Mouse (Mus musculus) layer of hippocampus, adult 18-20 months (tissue): Measurements from ENCODE around the gene Il6st. TPM values are rescaled to one million over a fixed set of nuclear protein-coding genes. Genes with fewer than 3 reads are reported as not detected.

Source experiments
- DNase-seq, 2 experiments: peaks; one replicate each; pipeline ENCODE4 v3.0.0; 2022; ENCODE audit warnings: low spot score in 2 of 2
- total RNA-seq, 2 experiments: library from RNA; stranded (reverse); gene quantifications; 2 replicates each; pipeline ENCODE4 v1.2.3; 2021

Gene Il6st
- total RNA-seq, 2 experiments from 2014 or later = 75.8 to 84.6 TPM

DNA sequence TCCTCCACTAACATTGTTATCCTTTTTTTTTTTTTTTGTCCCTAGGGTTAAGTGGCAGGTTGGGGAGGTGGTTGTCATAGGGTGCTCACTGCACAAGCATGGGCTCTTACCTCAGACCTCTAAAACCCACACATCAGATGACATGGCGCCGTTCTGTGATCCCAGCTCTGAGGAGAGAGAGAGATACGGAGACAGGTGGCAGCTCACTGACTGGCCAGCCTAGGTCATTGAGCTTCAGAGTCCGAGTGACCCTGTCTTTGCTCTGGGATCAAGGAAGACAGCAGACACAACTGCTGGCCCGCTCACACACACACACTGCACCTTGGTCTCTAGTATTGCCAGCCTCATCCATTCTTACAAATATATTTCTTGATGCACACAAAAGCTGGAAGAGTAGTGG, 18.7 kb downstream of the Il6st start:
- no peak for DNase-seq

DNA sequence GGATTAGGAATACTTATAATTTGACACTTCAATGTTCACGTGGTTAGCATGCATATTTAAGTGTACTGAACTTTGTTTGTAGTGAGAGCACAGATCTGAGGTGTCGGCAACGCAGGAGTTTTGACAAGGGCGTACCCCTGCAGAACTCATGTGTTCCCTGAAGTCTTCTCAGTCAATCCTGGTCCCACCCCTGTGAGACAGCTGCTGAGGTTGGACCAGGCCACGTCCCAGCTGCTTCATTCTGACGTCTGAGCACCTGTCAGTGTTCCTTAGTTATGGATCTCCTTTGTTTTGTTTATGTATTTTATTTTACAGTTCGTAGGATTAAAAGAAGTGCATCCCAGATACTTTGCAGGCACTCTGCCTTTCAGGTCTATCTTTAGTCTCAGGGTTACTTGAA, 19.1 kb downstream of the Il6st start:
- no peak for DNase-seq

DNA sequence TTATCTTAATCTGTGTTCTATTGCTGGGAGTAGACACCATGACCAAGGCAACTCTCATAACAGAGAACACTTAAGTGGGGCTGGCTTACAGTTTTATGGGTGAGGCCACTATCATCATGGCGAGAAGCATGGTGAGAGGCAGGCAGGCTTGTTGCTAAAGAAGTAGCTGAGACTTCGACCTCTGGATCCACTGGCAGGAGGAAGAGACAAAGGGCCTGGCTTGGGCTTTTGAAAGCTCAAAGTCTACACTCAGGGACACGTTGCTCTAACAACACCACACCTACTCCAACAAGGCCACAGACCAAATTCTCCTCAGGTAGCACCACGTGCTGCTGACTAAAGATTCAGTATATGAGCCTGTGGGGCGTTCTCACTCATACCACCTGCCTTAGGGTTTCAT, 22.4 kb downstream of the Il6st start:
- no peak for DNase-seq

DNA sequence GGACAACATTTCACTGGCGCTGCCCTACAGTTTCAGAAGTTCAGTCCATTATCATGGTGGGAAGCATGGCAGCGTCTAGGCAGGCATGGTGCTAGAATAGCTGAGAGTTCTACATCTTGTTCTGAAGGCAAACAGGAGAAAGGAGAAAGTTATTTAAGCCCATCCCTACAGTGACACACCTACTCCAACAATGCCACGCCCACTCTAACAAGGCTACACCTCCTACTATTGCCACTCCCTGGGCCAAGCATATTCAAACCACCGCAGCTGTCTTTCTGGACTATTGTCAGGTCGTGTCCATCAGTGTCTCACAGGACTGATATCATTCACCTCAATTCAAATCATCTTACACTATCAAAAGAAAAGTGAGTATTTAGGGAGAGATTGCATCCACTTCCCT, 22.8 kb downstream of the Il6st start:
- no peak for DNase-seq

DNA sequence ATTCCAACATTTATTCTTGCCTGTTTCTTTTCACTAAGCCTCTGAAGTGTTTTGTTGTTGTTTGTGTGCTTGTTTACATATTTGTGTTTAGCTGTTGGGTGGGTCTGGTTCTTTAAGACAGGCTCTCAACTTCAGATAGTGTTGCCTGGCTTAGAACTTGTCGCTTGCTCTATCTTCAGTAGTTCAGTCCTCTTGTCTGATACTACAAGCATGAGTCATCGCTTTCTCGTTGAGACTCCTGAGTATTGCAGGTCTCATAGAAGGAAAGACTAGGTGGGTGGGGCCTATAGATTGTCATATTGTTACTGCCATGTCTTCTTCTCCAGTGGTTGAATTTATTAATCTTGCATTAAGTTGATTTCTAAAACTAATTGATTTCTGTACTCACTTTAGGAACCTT, 26.2 kb downstream of the Il6st start:
- no peak for DNase-seq

DNA sequence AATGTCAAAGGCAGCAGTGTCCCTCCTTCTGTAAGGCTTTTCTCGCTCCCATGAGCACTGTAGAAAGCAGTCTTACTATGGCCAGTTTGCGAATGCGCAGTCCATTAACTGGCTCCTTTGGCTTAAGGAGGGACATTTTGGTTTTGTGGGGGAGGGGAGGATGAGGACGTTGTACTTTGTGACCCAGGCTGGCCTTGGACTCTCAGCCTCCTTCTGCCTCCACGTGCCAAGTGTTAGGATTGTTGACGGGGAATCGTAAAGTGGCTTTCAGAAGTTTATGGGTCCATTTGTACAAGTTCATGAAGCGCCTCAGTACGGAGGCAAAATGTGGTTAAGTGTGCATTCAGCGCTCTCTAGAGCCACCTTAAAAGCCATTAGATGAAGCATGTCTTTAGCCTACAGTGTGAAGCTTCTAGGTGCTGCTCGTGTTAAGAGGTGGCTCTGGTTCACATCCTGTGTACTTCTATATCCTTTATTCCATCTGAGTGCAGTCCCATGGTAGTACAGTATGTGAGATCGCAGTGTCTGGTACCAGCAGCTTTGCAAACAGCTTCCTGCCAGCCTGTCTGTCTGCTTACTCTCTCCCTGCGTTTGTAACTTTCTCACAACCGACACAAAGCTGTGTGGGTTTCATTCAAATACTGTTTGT, 27.9 kb downstream of the Il6st start:
- no peak for DNase-seq

DNA sequence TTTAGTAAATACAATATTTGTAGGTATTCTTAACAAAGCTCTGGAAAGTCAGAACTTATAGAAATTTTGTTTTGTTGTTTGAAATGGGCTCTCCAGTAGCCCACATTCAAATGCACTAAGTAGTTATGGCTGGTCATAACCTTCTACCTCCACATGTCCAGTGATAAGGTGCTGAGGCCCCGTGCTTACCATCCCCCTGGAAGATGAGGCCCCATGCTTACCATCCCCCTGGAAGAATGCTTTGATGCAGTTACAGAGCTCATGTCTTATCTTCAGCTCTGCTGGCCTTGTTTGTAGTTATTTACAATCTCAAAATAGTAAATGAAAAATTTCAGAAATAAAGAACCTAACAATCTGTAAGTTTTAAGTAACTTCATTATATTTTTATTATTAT, 28.4 kb downstream of the Il6st start:
- DNase-seq = no peak

DNA sequence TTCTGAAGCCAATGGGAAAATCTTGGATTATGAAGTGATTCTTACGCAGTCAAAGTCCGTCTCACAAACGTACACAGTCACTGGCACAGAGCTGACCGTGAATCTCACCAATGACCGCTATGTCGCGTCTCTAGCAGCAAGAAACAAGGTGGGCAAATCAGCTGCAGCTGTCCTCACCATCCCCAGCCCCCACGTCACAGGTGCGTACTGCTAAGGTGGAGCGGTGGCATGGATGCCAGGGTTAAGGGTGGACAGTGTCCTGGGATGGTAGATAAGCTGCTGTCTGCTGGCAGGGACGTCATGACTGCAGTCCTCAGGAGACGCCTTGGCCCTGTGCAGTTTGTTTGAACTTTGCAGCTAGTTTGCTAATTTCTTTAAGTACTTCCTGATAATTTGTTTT, 30.7 kb downstream of the Il6st start:
- DNase-seq = no peak

DNA sequence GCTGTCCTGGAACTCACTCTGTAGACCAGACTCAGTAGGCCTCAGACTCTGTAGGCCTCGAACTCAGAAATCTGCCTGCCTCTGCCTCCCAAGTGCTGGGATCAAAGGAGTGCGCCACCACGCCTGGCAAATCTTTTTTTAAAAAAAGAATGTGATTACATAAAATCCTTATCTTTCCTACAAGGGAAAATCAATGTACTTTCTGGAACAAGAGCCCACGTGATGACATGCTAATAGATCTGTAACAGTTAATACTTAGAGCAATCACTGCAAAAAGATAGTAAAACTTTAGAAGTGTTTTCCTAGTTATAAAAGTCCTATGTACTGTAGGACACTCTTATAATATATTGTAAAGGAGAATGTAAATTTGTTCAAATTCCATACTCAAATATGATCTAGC, 36.2 kb downstream of the Il6st start:
- no peak for DNase-seq

DNA sequence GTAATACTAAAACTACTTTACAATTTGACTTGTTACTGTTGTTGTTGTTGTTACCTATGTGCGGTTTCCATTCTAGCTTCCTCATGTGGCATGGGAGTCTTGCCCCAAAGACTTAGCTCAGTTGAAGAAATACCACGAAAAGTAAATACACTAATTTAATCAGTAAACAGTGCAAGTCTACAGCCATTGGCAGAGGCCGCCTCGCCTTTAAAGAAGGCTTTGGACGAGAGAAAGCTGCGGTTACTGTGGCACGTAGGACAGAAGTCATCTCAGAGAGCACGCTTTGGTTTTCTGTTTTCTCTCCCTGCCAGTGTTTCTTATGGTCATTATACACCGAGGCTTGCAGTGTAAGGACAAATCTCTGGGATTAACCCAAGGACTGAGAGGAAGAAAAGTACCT, 36.6 kb downstream of the Il6st start:
- no peak for DNase-seq

DNA sequence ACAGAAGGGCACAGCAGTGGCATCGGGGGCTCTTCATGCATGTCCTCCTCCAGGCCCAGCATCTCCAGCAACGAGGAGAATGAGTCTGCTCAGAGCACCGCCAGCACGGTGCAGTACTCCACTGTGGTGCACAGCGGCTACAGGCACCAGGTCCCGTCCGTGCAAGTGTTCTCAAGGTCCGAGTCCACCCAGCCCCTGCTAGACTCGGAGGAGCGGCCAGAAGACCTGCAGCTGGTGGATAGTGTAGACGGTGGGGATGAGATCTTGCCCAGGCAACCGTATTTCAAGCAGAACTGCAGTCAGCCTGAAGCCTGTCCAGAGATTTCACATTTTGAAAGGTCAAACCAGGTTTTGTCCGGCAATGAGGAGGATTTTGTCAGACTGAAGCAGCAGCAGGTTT, 40.0 kb downstream of the Il6st start:
- no peak for DNase-seq

DNA sequence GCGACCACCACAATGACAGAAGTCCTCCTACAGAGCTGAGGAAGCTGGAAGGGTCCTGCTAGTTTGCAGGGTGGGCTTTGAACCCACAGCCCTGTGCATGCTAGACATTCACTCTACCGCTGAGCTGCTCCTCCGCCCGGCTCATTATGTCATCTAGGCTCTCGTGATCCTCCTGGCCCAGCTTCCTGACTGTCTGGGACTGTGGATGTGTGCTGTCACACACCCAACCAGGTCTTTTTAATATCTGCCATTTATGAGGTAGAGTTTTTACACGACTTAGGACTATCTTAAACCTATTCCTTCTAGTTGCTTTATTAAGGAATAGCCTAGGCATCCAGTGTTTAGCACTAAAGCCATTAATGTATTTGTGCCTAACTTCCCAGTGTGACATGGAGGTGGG, 41.6 kb downstream of the Il6st start:
- DNase-seq = no peak

DNA sequence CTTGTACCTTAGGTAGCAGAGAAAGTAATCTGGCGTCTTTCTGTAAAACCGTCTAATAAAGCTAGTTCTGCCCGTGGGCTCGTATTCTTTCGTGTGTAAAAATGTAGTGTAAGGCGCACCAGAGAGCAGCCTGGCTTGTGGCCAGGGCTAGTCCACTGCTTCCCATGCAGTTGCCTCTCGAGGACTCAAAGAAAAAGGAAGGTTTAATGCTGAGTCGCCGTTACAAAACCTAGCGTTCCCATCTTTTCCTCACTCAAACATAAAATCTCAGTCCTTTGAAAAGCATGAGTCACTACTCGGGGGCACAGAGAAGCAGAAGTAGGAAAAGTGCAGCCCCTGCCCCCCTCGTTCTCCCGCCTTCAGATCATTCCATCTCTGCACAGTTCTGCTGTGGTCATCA, 42.9 kb downstream of the Il6st start:
- no peak for DNase-seq

DNA sequence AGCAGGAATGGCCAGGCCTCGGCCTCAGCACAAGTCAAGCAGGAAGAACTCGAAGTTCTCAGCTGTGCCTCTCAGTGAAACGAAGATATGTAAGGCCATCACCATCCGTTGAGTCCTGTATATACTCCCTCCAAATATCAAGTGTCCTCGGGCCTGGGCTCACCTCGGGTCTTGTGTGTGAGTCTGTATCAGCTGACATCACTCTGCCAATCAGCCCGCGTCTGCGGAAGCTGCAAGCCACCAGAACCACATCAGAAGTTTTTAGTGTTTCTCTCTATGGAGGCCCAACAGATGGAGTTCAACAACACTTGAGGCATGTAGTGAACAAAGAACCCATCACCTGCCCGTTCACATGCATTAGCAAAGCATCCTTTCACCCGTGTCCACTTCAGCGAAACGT, 43.8 kb downstream of the Il6st start:
- no peak for DNase-seq

DNA sequence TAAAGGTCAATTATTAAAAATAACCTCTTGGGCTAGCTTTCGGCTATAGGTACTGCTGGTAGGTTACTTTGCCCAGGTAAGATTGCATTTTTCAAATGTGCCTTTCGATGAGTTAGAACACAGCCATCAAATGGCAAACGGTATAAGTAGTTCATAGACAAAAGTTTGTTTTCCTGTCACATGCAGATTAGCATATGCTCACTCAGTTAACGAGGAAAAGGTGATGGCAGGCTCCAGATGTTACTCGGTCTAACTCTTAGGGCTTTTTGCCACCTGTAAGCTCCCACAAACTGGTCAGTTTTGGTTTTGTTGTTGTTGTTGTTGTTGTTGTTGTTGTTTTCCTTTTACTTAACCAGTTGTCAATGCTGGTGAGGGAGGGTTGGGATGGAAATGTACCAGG, 44.6 kb downstream of the Il6st start:
- no peak for DNase-seq

DNA sequence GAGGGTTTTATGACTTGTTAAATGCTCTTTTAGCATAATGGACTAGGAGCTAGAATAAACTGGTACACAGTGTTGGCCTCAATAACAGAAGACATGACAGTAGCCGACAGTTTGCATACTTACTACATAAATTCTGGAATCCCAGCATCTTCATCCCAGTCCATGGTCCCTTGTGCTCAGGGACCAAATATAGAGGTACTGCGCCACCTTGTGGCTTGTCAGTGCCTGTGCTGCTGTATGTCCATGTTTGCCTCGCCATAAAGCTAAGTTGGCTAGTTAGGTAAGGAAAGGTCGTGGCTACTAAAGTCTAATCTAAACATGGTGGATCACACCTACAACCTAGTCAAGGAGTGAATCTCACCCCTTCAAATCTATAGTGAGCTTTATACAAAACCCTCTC, 45.6 kb downstream of the Il6st start:
- DNase-seq = peak; percentile 32 to 70

DNA sequence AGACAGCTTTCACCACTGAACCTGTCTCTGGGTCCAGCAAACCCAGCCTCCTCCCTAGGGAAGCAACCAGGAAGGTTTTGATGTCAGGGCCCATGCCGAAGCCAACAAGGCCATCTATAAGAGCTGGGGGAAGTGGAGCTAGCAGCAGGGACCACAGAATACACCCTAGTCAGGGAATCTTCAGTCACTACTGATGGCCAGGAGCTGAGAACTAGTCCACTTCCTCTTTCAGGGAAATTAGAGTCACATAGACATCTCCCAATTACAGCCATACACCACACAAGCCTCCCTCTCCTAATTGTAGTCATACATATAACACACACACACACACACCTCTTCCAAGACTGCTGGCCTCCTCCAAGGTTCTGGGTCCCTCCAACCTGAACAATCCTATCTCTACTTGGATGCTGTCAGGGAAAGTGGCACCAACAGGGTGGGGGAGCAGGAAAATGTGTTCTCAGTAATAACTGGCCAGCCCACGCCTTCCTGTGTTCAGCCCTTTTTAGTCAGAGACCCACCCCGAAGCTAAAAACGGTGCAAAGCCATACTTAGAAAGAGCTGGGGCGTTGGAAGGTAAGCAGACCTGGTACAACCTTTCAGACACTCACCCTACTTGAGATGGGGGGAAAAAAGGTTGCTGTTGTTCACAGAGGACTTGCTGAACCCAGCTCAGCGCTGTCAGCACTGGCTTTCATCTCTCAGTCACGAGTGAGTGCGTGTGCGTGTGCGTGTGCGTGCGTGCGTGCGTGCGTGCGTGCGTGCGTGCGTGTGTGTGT, 46.8 kb downstream of the Il6st start:
- DNase-seq = no peak

DNA sequence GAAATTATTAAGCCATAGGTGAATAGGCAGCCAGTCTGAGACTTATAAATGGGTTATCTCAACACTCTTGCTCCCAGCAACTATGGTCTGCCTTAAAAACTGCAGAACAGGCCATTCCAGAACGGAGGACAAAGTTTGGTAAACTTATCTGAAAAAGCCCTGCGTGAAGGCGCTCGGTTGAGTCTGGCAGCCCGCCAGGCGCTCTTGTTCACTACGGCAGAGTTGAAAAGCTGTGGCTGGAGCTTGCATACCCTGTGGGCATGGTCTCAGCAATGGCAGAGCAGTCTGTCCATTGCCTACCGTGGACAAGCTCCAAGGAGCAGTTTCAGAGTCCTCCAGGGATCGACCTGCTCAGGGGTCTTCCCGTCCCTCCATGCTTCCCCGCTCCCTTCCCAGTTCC, 47.4 kb downstream of the Il6st start:
- DNase-seq = no peak

DNA sequence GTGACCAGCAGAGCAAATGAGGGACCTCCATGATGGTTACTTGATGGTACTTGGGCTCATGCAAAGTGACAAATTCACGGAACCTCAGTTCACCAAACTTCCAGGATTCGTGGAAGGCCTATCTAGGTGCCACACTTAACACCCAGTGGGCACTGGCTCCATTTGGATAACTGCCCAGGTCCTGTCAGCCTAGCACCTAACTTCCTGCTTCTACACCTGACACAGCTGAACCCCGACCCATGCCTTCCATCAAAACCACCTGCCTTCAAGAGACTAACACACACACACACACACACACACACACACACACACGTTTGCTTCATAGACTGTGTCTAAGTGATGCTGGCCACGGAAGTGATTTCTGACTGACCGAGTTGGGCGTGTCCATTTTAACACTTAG, 47.9 kb downstream of the Il6st start:
- DNase-seq = no peak

DNA sequence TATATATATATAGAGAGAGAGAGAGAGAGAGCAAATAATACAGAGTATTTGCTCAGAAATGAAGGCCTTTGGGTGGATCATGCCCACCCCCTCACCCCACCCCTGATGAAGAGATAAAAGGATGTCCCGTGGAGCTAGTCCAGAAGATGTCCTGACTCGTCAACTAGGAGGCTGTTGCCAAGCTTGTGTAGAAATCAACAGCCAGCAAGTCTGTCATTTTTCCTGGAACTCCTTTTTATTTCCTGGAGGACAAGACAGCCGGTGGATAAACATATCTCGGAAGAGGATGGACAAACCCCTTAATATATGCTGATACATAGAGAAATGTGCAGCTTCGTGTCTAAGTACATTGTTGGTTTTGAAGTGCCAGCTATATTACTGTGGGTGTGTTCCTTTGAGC, 49.0 kb downstream of the Il6st start:
- DNase-seq = no peak

DNA sequence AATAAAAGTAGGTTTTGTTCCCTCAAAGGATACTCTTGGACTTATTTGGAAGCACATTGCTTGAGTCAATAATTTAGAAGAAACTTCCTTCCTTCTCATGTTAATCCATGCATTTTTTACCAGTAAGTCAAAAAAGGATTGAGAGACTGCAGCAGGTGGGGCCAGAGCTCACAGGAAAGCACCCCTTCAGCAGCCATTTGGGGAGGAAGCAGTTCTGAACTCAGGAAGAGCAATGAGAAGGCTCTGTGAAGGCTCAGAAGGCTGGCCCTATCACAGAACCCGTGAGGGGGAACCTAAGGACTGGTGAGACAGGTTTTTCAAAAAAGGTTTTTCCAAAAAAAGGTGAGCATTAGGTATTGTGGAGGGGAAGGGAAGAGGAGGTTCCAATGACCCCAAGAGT, 50.7 kb downstream of the Il6st start:
- no peak for DNase-seq

DNA sequence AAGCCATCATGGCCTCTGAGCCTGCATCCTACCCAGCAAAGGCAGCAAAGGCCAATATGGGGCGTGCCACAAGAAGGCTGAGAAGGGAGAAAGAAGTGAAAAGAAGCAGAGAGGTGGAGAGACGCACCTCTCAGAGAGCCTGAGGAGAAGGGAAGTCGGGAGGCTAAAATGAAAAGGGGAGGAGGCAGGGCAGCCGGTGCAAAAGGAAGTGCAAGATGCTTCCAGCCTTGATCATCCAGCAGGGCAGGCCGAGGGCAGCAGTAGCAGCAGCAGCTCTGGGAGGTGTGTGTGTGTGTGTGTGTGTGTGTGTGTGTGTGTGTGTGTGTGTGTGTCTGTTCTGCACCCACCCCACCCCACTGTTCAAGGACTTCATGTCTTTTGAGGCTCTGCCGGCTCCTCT, 58.4 kb downstream of the Il6st start:
- no peak for DNase-seq

DNA sequence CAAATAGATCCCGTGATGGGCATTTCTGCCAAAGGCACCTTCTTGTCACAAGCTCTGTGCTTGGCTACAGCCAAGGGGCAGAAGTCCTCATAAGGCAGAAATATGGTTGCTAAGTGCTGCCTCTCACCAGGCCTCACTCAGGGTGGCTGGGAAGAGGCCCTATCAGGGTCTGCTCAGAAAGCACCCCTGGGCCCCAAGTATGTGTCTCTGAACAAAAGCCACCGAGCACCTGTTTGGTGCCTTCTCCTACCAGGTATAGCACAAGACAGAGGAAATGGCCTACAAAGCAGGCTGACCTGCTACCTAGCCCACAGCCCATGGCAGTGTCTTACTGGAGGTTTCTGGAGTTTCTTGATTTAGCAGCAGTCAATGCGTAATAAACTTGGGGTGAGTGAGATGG, 59.0 kb downstream of the Il6st start:
- no peak for DNase-seq
